16 mouse cellular contexts compared by ENCODE assay signal in genomic region chr8:49533412-49534351, GRCm38 (mm10).
"Had no signal": no experiment of that assay in that cellular context is flagged by ENCODE, and none has a peak within 500 bp of the region (broad histone marks: within the 10 kb centered on the region; RNA-seq: fewer than 3 reads in every experiment).

No protein-coding gene starts in this region.

- H3K4me2 ChIP-seq: lung, embryonic 15.5 days; midbrain, embryonic 11.5 days; midbrain, embryonic 13.5 days; midbrain, embryonic 15.5 days; neural tube, embryonic 12.5 days; stomach, embryonic 15.5 days had no signal

- ATAC-seq: lung, postnatal 0 days; midbrain, embryonic 13.5 days; midbrain, embryonic 15.5 days had no signal

- H3K4me1 ChIP-seq: lung, embryonic 15.5 days; megakaryocyte, embryonic 14.5 days; neural tube, embryonic 12.5 days; stomach, embryonic 15.5 days had no signal

- H3K27ac ChIP-seq: lung, embryonic 15.5 days; macrophage; midbrain, embryonic 13.5 days; midbrain, embryonic 15.5 days; neural tube, embryonic 12.5 days; stomach, embryonic 15.5 days; stomach, postnatal 0 days had no signal

- H3K27me3 ChIP-seq: lung, embryonic 15.5 days; megakaryocyte, embryonic 14.5 days; midbrain, embryonic 13.5 days; midbrain, embryonic 15.5 days; neural tube, embryonic 12.5 days; stomach, embryonic 15.5 days had no signal

- DNase-seq: lung, postnatal 14 days; lung, postnatal 36 days; right cerebral cortex, postnatal 14 days; thymus, adult 2 months; thymus, postnatal 25 days; thymus, postnatal 4 days had no signal

- H3K9me3 ChIP-seq: lung, embryonic 15.5 days; megakaryocyte, embryonic 14.5 days; midbrain, embryonic 13.5 days; midbrain, embryonic 15.5 days; neural tube, embryonic 12.5 days; stomach, embryonic 15.5 days had no signal

- H3K9ac ChIP-seq: lung, embryonic 15.5 days; midbrain, embryonic 13.5 days; midbrain, embryonic 15.5 days; neural tube, embryonic 12.5 days; stomach, embryonic 15.5 days had no signal

- H3K4me3 ChIP-seq: lung, embryonic 15.5 days; megakaryocyte, embryonic 14.5 days; midbrain, embryonic 13.5 days; midbrain, embryonic 15.5 days; neural tube, embryonic 12.5 days; stomach, embryonic 15.5 days had no signal

- H3K36me3 ChIP-seq: lung, embryonic 15.5 days; midbrain, embryonic 13.5 days; midbrain, embryonic 15.5 days; neural tube, embryonic 12.5 days; stomach, embryonic 15.5 days had no signal
